Mouse (Mus musculus) intestine, embryonic 14.5 days (tissue): ENCODE results near the gene Vmn1r18. TPM values are rescaled to one million over a fixed set of nuclear protein-coding genes. Genes with fewer than 3 reads are reported as not detected.

Experiments used
- polyA plus RNA-seq: library from polyadenylated mRNA; unstranded; fragments of >200 nt; fragmentation: Nextera tagmentation; extraction: Ambion mirVana; gene quantifications from 2 replicates; pipeline ENCODE4 v1.2.1, GENCODE M21; 2014

The Vmn1r18 gene
- polyA plus RNA-seq, 1 experiment from 2014 or later: not detected

Other genes with a start within 250 kb of the Vmn1r18 start
- gene Vmn1r12, start 238.9 kb downstream of the Vmn1r18 start, polyA plus RNA-seq: not detected in 2 replicates
- gene Vmn1r13, start 192.5 kb downstream of the Vmn1r18 start, polyA plus RNA-seq: not detected in 2 replicates
- gene Vmn1r14, start 164.1 kb downstream of the Vmn1r18 start, polyA plus RNA-seq: not detected in 2 replicates
- gene Vmn1r15, start 137.8 kb downstream of the Vmn1r18 start, polyA plus RNA-seq: not detected in 2 replicates
- not detected in 2 replicates for gene Vmn1r16, start 66.3 kb downstream of the Vmn1r18 start, polyA plus RNA-seq
- gene Vmn1r17, start 32.1 kb downstream of the Vmn1r18 start, polyA plus RNA-seq: not detected in 2 replicates
- gene Vmn1r19, start 8.0 kb upstream of the Vmn1r18 start, polyA plus RNA-seq: not detected in 2 replicates
- gene Vmn1r20, start 33.1 kb upstream of the Vmn1r18 start, polyA plus RNA-seq: 0.04 TPM in 1 of 2 replicates, not detected in the other
- gene Ppm1k, start 139.7 kb upstream of the Vmn1r18 start, polyA plus RNA-seq: 3.7 and 3.8 TPM in 2 replicates
- gene Herc6, start 185.2 kb upstream of the Vmn1r18 start, polyA plus RNA-seq: 2.4 and 2.6 TPM in 2 replicates